Mouse (Mus musculus) lung, postnatal 4 days (tissue): ENCODE results near the gene Celf5.

Experiments
- DNase-seq, 2 experiments: peaks; one replicate each; pipeline ENCODE4 v3.0.0; 2021

Gene Celf5

DNA sequence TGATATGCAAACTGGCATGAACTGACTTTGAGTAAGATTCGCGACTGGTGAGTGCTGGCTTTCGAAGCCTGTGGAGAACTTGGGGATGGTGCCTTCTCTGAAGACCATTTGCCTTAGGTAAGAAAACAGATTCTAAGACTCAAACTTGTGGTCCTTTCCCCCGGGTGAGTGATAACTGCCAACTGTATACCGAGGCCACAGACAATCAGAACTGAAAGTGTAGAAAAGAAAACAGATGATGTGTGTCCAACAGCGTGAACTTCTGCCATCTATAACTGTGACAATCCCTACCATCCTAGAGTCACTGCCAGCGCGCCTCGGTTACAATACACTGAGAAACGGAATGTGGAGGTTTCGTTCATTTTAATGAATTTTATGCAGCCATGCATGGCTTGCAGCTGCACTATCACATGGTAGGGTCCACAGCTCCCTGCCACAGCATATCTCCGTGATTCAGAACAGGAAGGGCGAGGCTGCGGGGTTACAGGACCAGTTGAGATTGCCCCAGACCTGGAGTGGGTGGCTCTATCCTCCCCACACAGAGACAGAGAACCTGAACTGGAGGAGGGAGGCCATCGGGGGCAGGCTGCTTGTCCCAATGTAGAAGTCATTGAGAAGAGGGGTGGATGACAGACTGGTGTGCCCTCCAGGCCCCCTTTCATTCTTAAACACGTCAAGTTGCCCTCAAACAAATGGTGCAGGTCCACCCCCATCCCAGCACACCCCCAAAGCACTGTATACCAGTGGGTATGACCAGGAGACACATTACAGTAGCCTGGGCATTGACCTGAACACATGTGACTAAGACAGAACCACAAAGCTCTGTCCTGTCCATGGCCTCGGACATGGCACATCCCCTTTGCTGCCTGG lies 15.1 kb upstream of the Celf5 start:
- peak in 1 of 2 experiments; percentile 47 for DNase-seq

DNA sequence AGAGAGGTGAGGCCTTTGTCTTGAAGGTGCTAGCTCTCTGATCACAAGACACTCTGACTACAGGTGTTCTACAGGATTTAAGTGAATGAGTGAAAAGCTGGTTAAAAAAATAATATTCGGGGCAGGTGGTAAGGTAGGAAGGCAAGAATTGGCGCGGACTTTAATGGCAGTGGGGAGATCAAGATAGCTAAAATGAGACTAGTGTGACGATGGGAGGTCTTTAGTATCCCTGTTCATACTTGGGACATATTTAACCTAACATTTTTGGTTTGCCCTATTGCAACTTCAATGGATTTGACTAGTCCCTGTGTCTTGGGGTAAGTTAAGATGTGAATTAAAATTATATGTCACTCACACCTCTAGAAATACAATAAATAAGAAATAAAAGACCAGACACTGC lies 14.5 kb upstream of the Celf5 start:
- no peak for DNase-seq

DNA sequence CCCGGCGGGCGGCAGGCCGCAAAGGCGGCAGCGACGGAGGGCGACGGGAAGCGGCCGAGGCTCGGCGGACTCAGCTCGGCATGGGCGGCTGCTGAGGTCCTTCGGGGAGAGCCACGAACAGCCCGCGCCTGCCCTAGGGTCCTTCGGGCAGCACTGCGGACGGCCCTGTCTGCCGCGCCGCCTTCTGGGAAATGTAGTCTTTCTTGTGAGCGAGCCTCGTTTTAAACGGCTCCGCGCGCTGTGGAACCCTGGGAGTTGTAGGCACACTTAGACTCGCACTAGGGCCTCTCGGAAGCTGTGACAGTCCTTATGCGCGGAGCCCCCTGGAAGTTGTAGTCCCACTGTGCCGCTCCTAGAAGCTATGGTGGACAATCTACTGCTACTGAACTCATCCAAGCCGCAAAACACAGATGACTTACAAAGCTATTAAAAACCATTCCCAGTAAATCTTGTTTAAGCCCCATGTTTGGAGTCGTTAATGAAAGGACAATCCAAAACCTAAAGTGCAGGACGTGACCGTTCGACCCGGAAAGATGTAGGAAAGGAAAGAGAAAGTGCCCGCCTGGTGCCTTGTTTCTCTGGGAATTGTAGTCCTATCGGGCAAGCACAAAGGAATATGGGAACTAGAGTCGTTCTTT lies 13.9 kb upstream of the Celf5 start, which contains the start of gene Ncln:
Gene Ncln, minus strand, starts transcription at position 129 of the 638 bp plus-strand sequence.
- peak; percentile 98 to 99 for DNase-seq

DNA sequence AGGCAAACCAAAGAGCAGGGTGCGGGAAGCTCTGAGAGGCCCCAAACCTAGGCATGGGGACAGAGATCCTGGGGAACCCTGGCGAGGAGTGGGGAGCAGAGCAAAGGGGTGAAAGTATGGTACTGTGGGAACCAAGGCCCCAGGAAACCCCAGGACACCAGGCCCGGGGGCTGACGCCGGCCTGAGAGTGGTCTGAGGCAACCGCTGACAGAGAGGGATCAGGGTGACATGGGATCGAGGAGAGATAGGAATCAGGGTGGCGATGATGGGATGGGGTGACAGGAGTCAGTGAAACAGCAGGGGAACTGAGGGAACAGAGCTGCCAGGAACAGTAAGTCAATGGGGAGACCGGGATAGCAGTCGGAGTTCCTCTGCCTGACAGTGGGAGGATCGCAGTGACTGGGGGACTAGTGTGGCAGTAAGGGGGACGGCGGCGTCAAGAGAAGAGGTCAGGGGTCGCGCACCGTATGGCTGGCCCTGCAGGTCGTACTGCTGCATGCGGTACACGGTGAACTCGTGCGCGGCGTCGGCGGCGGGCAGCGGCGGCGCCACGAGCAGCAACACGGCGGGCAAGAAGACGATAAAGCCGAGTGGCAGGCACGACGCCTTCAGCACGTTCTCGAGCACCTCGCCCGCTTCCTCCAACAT lies 13.2 kb upstream of the Celf5 start:
- DNase-seq: peak in 1 of 2 experiments; percentile 24

DNA sequence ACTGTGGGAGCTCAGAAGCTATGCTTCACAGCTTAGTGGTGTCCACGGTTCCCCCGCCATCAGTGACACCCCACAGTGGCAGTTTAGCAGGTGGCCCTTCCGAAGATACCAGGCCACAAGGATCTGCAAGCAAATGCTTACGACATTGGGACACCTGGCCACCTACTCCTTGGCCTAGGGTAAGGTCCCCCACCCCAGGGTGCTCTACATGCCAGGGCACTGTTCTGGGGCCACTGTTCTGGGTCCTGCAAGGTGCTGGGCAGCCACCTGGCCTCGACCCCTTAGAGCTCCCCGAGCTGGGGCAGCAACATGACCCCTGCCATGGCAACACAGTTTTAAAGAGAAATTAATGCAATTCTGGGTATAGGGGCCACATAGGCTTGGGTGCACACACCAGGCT lies 12.6 kb upstream of the Celf5 start:
- DNase-seq: peak in 1 of 2 experiments; percentile 25

DNA sequence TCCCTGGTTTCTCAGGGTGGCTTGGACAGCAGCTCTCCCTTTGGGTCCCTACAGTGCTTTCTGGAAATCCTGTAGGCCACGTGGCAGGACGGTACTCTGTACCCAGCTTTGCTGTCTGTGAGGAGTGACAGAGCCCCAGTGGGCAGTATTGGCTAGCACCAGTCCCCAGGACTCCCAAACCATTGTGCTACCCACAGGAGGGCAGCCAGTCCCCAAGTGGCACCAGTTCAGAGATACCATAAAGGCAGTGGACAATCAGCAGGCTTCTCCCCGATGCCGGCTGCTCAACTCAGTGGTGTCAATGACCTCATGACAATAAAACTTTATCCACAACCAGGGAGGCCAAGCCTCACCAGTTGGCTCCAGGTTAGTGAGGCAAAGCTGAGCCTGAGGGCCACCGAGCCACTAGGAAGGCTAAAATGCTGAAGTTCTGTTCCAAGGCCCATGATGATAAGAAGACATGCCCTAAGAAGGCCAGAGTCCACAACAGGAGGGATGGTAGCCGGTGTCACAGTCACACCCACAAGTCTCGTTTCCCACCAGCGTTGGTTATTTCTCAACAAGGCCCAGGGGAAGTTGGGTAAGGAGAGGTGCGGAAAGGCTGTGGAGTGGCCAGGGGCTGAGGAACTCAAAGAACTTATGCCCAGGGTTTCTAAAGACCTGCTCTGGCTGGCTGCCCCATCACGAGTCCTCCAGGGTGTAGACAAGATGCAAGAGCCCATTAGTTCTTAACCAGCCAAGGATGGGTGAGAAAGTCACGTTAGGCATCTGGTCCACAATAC lies 11.9 kb upstream of the Celf5 start:
- peak; percentile 57 to 58 for DNase-seq

DNA sequence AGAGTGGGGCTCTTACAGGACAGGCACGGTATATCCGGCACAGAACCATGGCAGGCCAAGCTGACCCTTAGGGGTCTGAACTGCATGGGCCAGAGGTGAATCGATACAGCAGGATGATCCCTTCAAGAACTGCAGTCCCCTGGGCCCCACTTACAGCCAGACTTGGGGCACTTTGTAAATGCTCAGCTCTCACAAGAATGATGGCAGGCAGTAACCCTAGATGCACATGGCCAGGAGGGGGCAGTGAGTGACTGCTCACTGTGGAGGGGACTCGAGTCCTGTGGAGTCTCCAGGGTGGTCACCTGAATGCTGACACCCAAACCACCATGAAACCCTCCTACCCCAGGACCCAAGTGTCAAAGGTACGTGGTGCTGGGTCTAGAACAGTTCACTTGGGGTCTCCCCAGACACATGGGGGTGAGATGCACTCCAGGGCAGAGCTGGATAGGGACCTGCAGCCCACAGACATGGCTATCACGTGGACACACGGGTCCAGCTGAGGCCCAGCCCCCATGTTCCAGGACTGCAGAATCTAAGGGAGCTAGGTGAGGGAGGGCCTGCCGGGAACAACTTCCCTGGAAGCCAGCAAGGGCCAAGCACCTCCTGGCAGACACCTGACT lies 11.2 kb upstream of the Celf5 start:
- DNase-seq: peak in 1 of 2 experiments; percentile 29

DNA sequence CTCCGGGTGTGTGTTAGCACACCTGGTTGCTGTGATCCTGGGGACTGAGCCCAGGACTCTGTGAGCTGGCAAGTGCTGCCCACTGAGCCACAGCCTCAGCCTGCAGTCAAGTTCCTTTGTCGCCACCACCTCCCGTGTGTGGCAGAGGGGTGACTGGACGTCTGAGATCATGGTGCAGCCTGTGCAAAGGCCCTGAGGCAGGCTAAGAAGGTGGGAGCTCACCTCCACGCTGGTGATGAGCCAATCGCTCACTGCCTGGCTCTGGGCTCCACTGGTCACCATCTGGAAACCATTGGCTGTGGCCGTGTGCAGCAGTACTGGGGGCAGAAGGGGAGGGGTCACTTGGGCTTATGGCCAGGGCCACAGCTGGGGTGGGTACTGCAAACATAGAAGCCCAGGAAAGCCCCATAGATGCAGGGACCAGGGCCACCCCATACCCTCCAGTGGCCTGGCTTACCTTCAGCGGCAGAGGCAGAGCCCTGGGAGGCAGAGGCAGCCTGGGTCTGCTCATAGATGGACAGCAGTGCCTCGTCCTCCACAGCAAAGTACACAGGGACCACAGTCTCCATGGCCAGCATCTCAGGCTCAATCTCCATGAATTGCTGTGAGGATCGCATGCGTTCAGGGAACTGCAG lies 10.2 kb upstream of the Celf5 start:
- no peak for DNase-seq

DNA sequence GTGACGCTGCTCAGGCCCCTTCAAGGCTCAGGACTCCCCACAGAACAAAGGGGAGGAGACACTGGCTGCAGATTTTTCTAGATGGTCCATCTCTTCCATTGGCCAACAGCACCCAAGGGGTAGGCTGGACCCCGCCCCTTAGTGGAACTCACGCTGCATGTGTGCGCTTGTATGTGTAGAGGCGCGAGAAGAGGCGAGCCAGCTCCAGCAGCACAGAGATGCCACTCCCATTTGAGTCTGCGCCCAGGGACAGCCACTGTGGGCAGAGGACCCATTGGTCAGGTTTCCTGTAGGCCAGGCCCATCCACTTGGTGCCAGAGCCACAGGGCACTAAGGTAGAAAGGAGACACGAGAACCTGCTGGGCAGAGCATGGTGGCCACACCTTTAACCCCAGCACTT lies 8.5 kb upstream of the Celf5 start:
- DNase-seq: no peak

DNA sequence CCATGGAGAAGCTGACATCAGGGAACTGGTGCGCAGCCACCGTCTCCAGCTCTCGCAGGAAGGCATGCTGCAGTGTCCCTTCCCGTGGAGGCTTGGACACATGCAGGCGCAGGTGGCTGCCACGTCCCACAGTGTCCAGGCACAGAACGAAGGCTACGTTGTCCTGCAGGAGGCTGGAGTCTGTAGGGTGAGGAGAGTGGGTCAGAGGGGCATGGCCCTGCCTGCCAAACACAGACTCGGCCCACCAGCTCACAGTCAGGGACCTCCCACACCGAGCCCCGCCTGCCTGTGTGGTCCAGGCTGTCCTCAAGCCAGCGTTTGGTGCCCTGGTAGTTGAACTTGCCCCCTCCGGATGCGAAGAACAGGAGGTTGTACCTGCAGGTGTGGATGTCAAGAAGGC lies 7.4 kb upstream of the Celf5 start:
- DNase-seq: no peak

DNA sequence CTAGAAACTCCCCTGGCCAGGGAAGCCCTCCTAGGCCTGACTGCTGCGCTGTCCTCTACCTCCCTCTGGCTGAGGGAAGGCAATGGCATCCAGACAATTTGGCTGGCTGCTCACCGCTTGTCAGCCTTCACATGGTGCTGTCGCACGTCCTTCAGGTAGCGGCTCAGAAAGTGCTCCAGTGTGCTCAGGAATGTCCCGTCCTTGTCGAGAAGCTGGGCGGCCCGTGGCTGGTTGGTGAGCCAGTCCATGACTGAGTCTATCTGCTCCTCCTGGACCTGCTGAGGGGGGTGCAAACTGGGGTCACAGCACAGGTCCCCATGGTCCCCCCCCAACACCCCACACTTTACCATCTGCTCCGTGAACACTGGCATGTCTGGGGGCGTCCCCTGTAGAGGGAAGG lies 5.6 kb upstream of the Celf5 start:
- peak in 1 of 2 experiments; percentile 27 for DNase-seq

DNA sequence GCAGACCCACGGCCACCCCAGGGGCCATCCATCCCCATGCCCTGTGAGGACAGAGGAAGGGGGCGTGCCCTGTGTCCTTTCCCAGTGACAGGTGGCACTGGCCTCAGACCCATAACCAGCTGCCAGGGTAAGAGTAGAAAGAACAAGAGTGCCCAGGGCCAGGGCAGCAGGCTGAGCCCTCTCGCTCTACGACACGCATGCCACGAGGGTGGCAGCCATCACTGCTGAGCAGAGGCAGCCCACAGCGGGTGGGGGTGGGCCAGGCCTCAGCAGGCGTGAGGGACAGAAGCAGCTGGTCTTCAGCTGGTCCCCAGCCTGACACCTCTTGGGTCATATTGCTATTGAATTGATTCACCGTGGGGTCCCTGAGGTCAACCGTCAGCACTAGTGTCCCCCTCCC lies 4.0 kb upstream of the Celf5 start:
- peak in 1 of 2 experiments; percentile 29 for DNase-seq

DNA sequence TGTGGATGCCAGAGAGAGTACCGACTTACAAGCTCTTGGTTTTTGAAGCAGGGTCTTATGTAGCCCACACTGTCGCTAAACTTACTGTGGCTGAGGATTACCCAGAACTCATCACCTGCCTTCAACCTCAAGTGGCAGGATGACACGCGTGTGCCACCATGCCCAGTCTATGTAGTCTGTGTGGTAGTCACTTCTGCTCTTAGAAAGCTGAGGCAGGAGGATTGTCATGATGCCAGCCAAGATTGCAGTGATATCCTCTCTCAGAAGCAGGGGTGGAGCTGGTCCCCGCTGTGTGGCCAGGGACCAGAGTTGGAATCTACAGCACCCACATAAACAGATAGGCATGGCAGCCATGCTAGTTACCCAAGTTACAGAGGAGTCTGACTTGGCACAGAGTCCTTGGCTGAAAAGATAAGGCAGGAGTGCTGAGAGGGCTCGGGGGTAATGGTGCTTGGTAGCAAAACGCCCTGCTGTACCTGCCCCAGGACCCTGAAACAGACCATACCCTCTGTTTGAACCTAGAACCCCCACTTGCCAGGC lies 3.0 kb upstream of the Celf5 start:
- no peak for DNase-seq

DNA sequence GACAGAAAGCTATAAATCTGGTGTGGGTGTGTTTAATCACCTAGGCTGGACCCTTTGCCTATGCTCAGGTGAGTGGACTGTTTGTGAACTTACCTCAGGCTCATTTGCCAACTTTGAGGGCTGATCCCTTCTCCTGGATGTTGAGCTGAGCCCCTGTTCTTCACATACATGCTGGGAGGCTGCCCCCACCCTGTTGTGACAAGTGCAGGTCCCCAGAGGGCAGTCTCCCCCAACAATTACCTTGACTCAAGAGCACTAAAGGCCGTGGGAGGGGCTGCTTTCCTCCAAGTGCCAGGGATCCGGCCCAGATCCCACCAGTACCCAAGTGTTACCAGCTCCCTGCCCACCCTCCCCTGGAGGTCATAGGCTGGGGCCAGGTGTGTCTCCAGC lies 2.5 kb upstream of the Celf5 start:
- no peak for DNase-seq

DNA sequence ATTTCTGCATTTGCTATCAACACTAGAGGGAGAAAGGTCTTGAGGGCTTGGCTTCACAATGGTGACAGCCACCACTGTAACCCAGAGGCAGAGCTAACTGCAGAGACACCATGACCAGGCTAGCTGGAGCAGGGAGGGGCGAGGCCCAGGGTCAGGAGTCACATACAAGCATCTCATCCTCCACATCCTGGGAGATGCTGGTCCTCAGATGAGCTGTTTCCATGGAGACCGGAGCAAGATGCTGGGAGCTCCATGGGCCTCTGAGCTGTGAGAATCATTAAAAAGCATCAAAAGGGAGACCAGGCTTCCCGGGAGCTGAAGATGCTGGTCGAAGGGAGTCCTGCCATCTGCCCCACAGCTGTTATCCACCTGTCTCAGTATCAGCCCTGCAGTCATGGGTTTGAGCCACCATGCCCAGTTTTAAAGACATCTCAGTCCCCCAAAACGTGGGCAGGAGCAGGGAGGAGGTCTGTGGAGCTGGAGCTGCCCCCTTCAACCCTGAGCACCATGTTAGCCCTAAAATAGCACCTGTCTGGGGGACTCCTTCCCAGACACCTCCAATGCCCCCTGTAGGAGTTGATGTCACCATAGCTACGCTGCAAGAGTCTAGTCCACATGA lies 2.0 kb upstream of the Celf5 start:
- no peak for DNase-seq

DNA sequence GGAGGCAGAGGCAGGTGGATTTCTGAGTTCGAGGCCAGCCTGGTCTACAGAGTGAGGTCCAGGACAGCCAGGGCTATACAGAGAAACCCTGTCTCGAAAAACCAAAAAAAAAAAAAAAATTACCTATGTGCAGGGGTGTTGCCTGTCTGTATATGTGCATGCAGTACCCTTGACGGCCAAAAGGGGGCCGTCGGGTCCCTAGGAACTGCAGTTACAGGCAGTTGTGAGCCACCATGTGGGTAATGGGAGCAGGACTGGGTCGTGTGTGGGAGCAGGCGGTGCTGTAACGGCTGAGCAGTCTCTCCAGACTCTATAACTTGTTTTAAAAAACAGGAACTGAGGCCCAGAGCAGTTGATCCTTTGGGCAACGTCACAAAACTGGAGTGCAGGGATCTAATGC lies 1.5 kb upstream of the Celf5 start:
- peak; percentile 45 for DNase-seq

DNA sequence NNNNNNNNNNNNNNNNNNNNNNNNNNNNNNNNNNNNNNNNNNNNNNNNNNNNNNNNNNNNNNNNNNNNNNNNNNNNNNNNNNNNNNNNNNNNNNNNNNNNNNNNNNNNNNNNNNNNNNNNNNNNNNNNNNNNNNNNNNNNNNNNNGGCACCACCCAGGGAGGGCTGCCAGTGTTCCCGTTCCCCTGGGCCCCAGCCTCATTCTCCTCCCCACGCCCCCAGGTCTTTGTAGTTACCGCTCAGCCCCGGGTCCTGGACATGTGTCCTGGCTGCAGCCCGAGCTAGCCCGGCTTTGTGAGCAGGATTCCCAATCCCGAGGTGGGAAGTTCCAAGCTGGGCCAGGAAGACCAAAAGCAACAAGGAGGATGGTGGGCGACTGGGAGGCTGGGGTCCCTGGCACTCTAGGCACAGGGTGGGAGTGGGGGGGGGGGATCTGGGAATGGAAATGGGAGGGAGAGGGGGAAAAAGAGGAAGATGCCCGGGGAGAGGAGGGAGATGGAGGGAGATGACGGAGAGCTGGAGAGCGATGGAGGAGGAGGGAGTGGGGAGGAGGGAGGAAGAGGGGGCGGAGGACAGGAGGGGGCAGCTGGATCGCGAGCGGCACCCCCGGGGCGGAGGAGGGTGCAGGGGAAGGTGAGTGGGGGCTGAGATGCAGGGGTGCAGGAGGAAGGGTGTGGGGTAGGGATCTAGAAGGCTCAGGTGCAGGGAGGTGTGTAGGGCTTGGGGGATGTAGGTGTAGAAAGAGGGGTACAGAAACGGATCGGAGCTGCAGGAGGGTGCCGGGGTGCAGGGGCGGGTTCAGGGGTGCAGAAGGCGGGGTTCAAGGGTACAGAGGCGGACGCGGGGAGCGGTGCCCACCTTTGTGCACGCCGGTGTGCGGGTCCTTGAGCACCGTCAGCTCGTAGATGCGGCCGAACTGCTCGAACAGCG lies 640 bp downstream of the Celf5 start:
- no peak for DNase-seq

DNA sequence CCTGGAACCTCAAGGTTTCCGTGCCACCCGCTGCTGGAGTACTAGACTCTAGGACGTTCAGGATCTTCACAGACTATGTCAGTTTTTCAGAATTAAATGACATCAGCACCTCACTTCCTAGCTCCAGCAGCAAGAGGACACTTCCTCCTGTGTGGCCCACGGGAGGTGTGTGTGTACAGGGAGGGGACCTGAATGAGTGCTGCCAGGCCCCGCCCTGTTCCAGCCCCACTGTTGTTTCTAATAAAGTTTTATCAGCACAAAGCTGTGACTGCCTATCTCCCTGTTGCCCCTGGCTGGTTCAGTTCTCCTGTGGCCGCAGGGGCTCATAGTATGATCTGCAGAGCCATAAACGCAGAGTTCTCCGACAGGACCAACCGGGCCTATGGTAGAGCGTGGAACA lies 8.0 kb downstream of the Celf5 start:
- DNase-seq: no peak

DNA sequence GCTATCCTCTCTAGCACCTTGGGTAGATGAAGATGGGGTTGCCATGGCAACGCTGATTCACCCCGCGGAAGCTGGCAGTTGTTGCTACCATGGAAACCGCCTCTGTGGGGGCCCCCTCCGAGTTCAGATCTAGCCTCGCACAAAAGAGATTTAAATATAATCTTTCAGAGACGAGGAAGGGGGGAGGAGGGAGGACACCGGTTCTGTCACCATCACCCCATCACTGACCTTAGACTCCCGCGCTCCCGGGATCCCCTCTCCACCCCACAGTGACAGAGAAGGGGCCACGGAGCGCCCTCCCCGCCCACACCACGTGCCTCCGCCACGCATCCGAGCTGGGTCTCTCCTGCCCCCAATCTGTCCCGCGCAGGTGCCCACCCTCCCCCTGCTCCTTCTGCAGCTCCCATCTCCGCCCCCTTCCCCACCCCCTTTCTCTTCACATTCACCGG lies 9.5 kb downstream of the Celf5 start:
- no peak for DNase-seq

DNA sequence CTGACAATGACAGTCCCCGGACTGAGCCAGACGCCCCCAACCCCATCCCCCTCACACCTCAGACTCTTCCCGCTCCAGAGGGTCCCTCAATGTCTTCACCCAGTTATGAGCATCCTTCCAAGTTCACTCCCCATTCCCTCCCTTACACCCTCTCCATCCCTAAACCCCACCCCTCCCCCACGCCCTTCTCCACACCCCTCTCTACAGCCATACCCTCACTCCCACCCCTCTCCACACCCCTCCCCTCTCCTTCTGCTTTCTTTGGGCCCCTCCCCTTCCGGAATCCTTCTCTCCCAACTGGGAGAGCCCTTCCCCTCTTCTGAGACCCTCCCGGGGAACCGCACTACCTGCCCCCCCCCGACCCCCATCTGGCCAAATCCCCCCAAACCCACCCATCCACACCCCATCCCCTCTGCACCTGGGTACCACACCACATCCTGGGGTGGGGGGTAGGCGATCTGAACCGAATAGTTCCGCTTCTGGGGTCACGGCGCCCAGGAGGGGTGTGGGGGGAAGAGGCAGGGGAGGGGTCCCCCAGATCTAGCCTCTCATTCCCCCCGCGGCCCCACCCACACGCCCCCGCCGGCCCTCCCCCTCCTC lies 10.0 kb downstream of the Celf5 start:
- no peak for DNase-seq
